7 mouse cellular contexts compared by ENCODE assay signal in the genomic region with DNA sequence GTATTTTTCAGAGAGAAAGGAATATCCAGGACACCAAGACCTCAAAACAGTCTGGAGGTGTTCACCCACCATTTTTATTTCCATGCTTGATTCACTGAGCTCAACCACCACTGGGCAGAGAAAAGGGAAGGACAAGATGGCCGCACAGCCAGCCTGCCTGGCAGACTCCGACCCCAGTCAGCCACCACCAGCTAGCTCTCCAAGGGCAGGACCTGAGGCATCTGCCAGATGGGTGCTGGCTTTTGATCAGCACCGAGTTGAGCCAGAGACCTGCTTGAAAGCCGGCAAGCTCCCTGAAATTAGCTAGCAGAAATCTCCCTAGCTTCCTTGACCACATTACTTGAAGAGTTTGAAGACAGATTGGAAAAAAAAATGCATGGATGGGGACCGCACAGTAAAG.
A peak's percentile ranks its signal among the peaks of the same experiment; 100 is the strongest.
DNase-seq lines count a peak whose midpoint lies in the region; ATAC-seq and TF ChIP-seq lines count a peak whose summit lies in the region.

No protein-coding gene starts in this region.

- no peaks in the 10 kb centered on the region for H3K27me3 ChIP-seq in lung, embryonic 14.5 days (ENCODE audit: insufficient read depth, low read length)
- H3K27me3 ChIP-seq in heart, embryonic 11.5 days (ENCODE audit: control insufficient read depth, insufficient read depth, low read length), result no peaks in the 10 kb centered on the region
- no peaks in the 10 kb centered on the region for H3K27me3 ChIP-seq in limb, embryonic 11.5 days (ENCODE audit: control insufficient read depth, insufficient read depth, low read length)
- no peaks in the 10 kb centered on the region for H3K27me3 ChIP-seq in stomach, embryonic 16.5 days (ENCODE audit: control insufficient read depth, insufficient read depth, low read length)

- ATAC-seq in lung, embryonic 14.5 days (ENCODE audit: insufficient read depth), result no peak
- ATAC-seq in heart, embryonic 11.5 days (replicated peaks; ENCODE audit: insufficient number of reproducible peaks, low FRiP score, low TSS enrichment), result no peak
- ATAC-seq in limb, embryonic 11.5 days (ENCODE audit: insufficient number of reproducible peaks, low FRiP score, low TSS enrichment, low read depth), result no peak
- no peak for ATAC-seq in stomach, embryonic 16.5 days (ENCODE audit: insufficient read depth, low FRiP score)

- TF ChIP-seq CTCF in lung, embryonic 14.5 days (IDR thresholded peaks at IDR 0.05; ENCODE audit: low read depth), result no peak

- no peak overlapping the region for H3K9ac ChIP-seq in lung, embryonic 14.5 days
- H3K9ac ChIP-seq in heart, embryonic 11.5 days (ENCODE audit: low read depth, low read length), result no peak overlapping the region
- peak overlapping the region; percentile 52 for H3K9ac ChIP-seq in limb, embryonic 11.5 days (ENCODE audit: low read length)
- peak overlapping the region; percentile 77; the same call in 1 of the 2 replicates for H3K9ac ChIP-seq in stomach, embryonic 16.5 days (ENCODE audit: low read length)

- no peak overlapping the region for H3K4me3 ChIP-seq in lung, embryonic 14.5 days (ENCODE audit: low read depth, low read length)
- H3K4me3 ChIP-seq in heart, embryonic 11.5 days (ENCODE audit: low read depth, low read length), result no peak overlapping the region
- no peak overlapping the region for H3K4me3 ChIP-seq in limb, embryonic 11.5 days (ENCODE audit: low read depth, low read length)
- H3K4me3 ChIP-seq in stomach, embryonic 16.5 days (replicated peaks; ENCODE audit: low read length), result no peak overlapping the region

- no peak for DNase-seq in lung, embryonic 14.5 days
- no peak for DNase-seq in lung, adult 18-20 months
- DNase-seq in limb, embryonic 11.5 days (ENCODE audit: low spot score), result no peak
- DNase-seq in frontal cortex, adult 2 months (ENCODE audit: extremely low spot score in 1 of 2, low spot score in 1 of 2), result no peak
- DNase-seq in thymus, postnatal 14 days, result no peak

- H3K36me3 ChIP-seq in lung, embryonic 14.5 days (ENCODE audit: insufficient read depth), result no peaks in the 10 kb centered on the region
- H3K36me3 ChIP-seq in heart, embryonic 11.5 days (ENCODE audit: control insufficient read depth, insufficient read depth, low read length), result no peaks in the 10 kb centered on the region
- no peaks in the 10 kb centered on the region for H3K36me3 ChIP-seq in limb, embryonic 11.5 days (ENCODE audit: control insufficient read depth, insufficient read depth, low read length)
- H3K36me3 ChIP-seq in stomach, embryonic 16.5 days (ENCODE audit: control insufficient read depth, insufficient read depth, low read length), result no peaks in the 10 kb centered on the region

- no peak overlapping the region for H3K4me2 ChIP-seq in lung, embryonic 14.5 days
- no peak overlapping the region for H3K4me2 ChIP-seq in heart, embryonic 11.5 days
- peak overlapping the region; percentile 57; the same call in 1 of the 2 replicates for H3K4me2 ChIP-seq in limb, embryonic 11.5 days (ENCODE audit: low read depth, severe bottlenecking)
- H3K4me2 ChIP-seq in stomach, embryonic 16.5 days (ENCODE audit: low read depth, low read length), result no peak overlapping the region

- WGBS in lung, embryonic 14.5 days, result 63% methylated on average over 5 of the region's 5 CpGs
- WGBS in heart, embryonic 11.5 days (ENCODE audit: insufficient replicate concordance), result 67% methylated on average over 5 of the region's 5 CpGs
- WGBS in limb, embryonic 11.5 days, result 68% methylated on average over 5 of the region's 5 CpGs
- WGBS in stomach, embryonic 16.5 days, result 74% methylated on average over 5 of the region's 5 CpGs

- H3K9me3 ChIP-seq in lung, embryonic 14.5 days (ENCODE audit: low read depth, low read length), result no peaks in the 10 kb centered on the region
- H3K9me3 ChIP-seq in heart, embryonic 11.5 days (replicated peaks; ENCODE audit: control insufficient read depth, low read length), result no peaks in the 10 kb centered on the region
- no peaks in the 10 kb centered on the region for H3K9me3 ChIP-seq in limb, embryonic 11.5 days (ENCODE audit: control insufficient read depth, low read length)
- H3K9me3 ChIP-seq in stomach, embryonic 16.5 days (replicated peaks; ENCODE audit: control insufficient read depth, low read length), result no peaks in the 10 kb centered on the region

- H3K27ac ChIP-seq in lung, embryonic 14.5 days (ENCODE audit: low read depth), result peak overlapping the region; percentile 95; the same call in 1 of the 2 replicates
- H3K27ac ChIP-seq in heart, embryonic 11.5 days (ENCODE audit: low read depth, low read length), result peak overlapping the region; percentile 92; the same call in 1 of the 2 replicates
- H3K27ac ChIP-seq in limb, embryonic 11.5 days (replicated peaks; ENCODE audit: low read depth, low read length), result peak overlapping the region; percentile 92
- peak overlapping the region; percentile 98 for H3K27ac ChIP-seq in stomach, embryonic 16.5 days (ENCODE audit: low read length)

- peaks cover 26% of the 10 kb centered on the region for H3K4me1 ChIP-seq in lung, embryonic 14.5 days (ENCODE audit: insufficient read depth)
- H3K4me1 ChIP-seq in heart, embryonic 11.5 days (ENCODE audit: control insufficient read depth, insufficient read depth, low read length), result peaks cover 15% of the 10 kb centered on the region
- peaks cover 22% of the 10 kb centered on the region for H3K4me1 ChIP-seq in limb, embryonic 11.5 days (ENCODE audit: control insufficient read depth, insufficient read depth, low read length)
- peaks cover 21% of the 10 kb centered on the region for H3K4me1 ChIP-seq in stomach, embryonic 16.5 days (ENCODE audit: control insufficient read depth, insufficient read depth, low read length)

Comparison
In these comparisons a context has a peak if more than half of its experiments do, and no peak if none do; other contexts are left out.
1. H3K9ac ChIP-seq: peak in limb, embryonic 11.5 days (single experiment) and stomach, embryonic 16.5 days (single experiment); none in lung, embryonic 14.5 days (single experiment) and heart, embryonic 11.5 days (single experiment).
2. Peak in every context shown above with its lines, with median percentiles within 50 percentile points of each other: H3K27ac ChIP-seq.